Mouse (Mus musculus) liver, embryonic 18 days (tissue): ENCODE data around the gene Dxo. TPM values are rescaled to one million over a fixed set of nuclear protein-coding genes. Genes with fewer than 3 reads are reported as not detected.

Experiments
- polyA plus RNA-seq: library from polyadenylated mRNA; depleted of rRNA; stranded (reverse); fragments of >200 nt; gene quantifications from 2 replicates; pipeline ENCODE4 v1.2.3, GENCODE M21; 2012; rRNA removed

Dxo gene
- 16.6 and 19.9 TPM in 2 replicates for polyA plus RNA-seq

GRCm38 (mm10) chr17:34836856-34837221, at the start of gene Dxo, which contains the start of gene Stk19:
Gene Dxo, plus strand, starts transcription at chr17:34837019.
Gene Stk19, minus strand, starts transcription at chr17:34836945.

GRCm38 (mm10) chr17:34804301-34804700, 32.5 kb upstream of the Dxo start, which contains the start of gene Cyp21a1:
Gene Cyp21a1, minus strand, starts transcription at chr17:34804561.

GRCm38 (mm10) chr17:34849722-34850516, 13.1 kb downstream of the Dxo start, which contains the start of the genes Skiv2l and Nelfe:
Gene Skiv2l, minus strand, starts transcription at chr17:34850210.
Gene Nelfe, plus strand, starts transcription at chr17:34850391.

GRCm38 (mm10) chr17:34862416-34863081, 25.7 kb downstream of the Dxo start, which contains the start of gene Cfb:
Gene Cfb, minus strand, starts transcription at chr17:34862518.

GRCm38 (mm10) chr17:34879336-34879879, 42.6 kb downstream of the Dxo start, which contains the start of gene Zbtb12:
Gene Zbtb12, plus strand, starts transcription at chr17:34879483.

GRCm38 (mm10) chr17:34881683-34882310, 45.0 kb downstream of the Dxo start, which contains the start of gene Gm20547:
Gene Gm20547, minus strand, starts transcription at chr17:34882042.

Other genes with a start within 250 kb of the Dxo start
- 8.8 and 11.4 TPM in 2 replicates for gene Gpsm3, start 247.2 kb upstream of the Dxo start, polyA plus RNA-seq
- 25.0 and 32.0 TPM in 2 replicates for gene Pbx2, start 245.8 kb upstream of the Dxo start, polyA plus RNA-seq
- gene Ager, start 239.2 kb upstream of the Dxo start, polyA plus RNA-seq = 1.8 and 2.5 TPM in 2 replicates
- 70.1 and 71.2 TPM in 2 replicates for gene Rnf5, start 233.3 kb upstream of the Dxo start, polyA plus RNA-seq
- gene Agpat1, start 232.8 kb upstream of the Dxo start, polyA plus RNA-seq = 28.5 and 31.7 TPM in 2 replicates
- gene Egfl8, start 221.0 kb upstream of the Dxo start, polyA plus RNA-seq = 0.44 and 0.77 TPM in 2 replicates
- gene Ppt2, start 208.5 kb upstream of the Dxo start, polyA plus RNA-seq = 14.4 and 16.0 TPM in 2 replicates
- gene Prrt1, start 207.5 kb upstream of the Dxo start, polyA plus RNA-seq = 0.03 and 0.06 TPM in 2 replicates
- 1.1 and 1.2 TPM in 2 replicates for gene Fkbpl, start 192.3 kb upstream of the Dxo start, polyA plus RNA-seq
- 13.7 and 14.1 TPM in 2 replicates for gene Atf6b, start 189.9 kb upstream of the Dxo start, polyA plus RNA-seq
- gene Tnxb, start 166.5 kb upstream of the Dxo start, polyA plus RNA-seq = 0.65 and 0.73 TPM in 2 replicates
- 128 and 142 TPM in 2 replicates for gene C4b, start 93.1 kb upstream of the Dxo start, polyA plus RNA-seq
- not detected in 2 replicates for gene Cyp21a1, start 32.5 kb upstream of the Dxo start, polyA plus RNA-seq
- 12.4 and 13.7 TPM in 2 replicates for gene Stk19, start 74 bp upstream of the Dxo start, polyA plus RNA-seq
- 18.6 and 23.0 TPM in 2 replicates for gene Skiv2l, start 13.2 kb downstream of the Dxo start, polyA plus RNA-seq
- 26.7 and 28.4 TPM in 2 replicates for gene Nelfe, start 13.4 kb downstream of the Dxo start, polyA plus RNA-seq
- gene Cfb, start 25.5 kb downstream of the Dxo start, polyA plus RNA-seq = 687 and 748 TPM in 2 replicates
- 4.8 and 6.3 TPM in 2 replicates for gene Zbtb12, start 42.5 kb downstream of the Dxo start, polyA plus RNA-seq
- gene Gm20547, start 45.0 kb downstream of the Dxo start, polyA plus RNA-seq = 0.04 and 0.05 TPM in 2 replicates
- gene C2, start 61.2 kb downstream of the Dxo start, polyA plus RNA-seq = 36.4 and 36.8 TPM in 2 replicates
- gene Ehmt2, start 61.5 kb downstream of the Dxo start, polyA plus RNA-seq = 30.4 and 37.6 TPM in 2 replicates
- 3.8 and 5.8 TPM in 2 replicates for gene Slc44a4, start 77.4 kb downstream of the Dxo start, polyA plus RNA-seq
- 21.1 and 21.2 TPM in 2 replicates for gene Neu1, start 94.2 kb downstream of the Dxo start, polyA plus RNA-seq
- gene Hspa1b, start 122.2 kb downstream of the Dxo start, polyA plus RNA-seq = 3.1 and 3.3 TPM in 2 replicates
- gene Gm20481, start 132.9 kb downstream of the Dxo start, polyA plus RNA-seq = not detected in 2 replicates
- gene Hspa1a, start 135.1 kb downstream of the Dxo start, polyA plus RNA-seq = 1.9 and 2.5 TPM in 2 replicates
- 0.06 and 0.07 TPM in 2 replicates for gene Hspa1l, start 135.7 kb downstream of the Dxo start, polyA plus RNA-seq
- gene Lsm2, start 144.8 kb downstream of the Dxo start, polyA plus RNA-seq = 64.3 and 69.6 TPM in 2 replicates
- 42.1 and 47.2 TPM in 2 replicates for gene Vars, start 164.0 kb downstream of the Dxo start, polyA plus RNA-seq
- 0.17 and 0.23 TPM in 2 replicates for gene Vwa7, start 179.6 kb downstream of the Dxo start, polyA plus RNA-seq
- 4.3 and 5.0 TPM in 2 replicates for gene Sapcd1, start 191.0 kb downstream of the Dxo start, polyA plus RNA-seq
- 7.7 and 8.5 TPM in 2 replicates for gene Msh5, start 209.7 kb downstream of the Dxo start, polyA plus RNA-seq
- 88.4 and 92.7 TPM in 2 replicates for gene Clic1, start 212.9 kb downstream of the Dxo start, polyA plus RNA-seq
- gene Ddah2, start 222.0 kb downstream of the Dxo start, polyA plus RNA-seq = 13.9 and 14.9 TPM in 2 replicates
- gene Ly6g6c, start 228.4 kb downstream of the Dxo start, polyA plus RNA-seq = 0.06 TPM in 1 of 2 replicates, not detected in the other
- 1.5 and 1.9 TPM in 2 replicates for gene Mpig6b, start 229.2 kb downstream of the Dxo start, polyA plus RNA-seq
- 0.28 and 0.30 TPM in 2 replicates for gene Ly6g6e, start 239.9 kb downstream of the Dxo start, polyA plus RNA-seq
- 0.71 and 0.79 TPM in 2 replicates for gene Ly6g6d, start 241.0 kb downstream of the Dxo start, polyA plus RNA-seq
- 4.7 and 4.8 TPM in 2 replicates for gene Ly6g6f, start 248.6 kb downstream of the Dxo start, polyA plus RNA-seq